Comparison of ENCODE assay signal across 8 mouse cellular contexts in the genomic region with DNA sequence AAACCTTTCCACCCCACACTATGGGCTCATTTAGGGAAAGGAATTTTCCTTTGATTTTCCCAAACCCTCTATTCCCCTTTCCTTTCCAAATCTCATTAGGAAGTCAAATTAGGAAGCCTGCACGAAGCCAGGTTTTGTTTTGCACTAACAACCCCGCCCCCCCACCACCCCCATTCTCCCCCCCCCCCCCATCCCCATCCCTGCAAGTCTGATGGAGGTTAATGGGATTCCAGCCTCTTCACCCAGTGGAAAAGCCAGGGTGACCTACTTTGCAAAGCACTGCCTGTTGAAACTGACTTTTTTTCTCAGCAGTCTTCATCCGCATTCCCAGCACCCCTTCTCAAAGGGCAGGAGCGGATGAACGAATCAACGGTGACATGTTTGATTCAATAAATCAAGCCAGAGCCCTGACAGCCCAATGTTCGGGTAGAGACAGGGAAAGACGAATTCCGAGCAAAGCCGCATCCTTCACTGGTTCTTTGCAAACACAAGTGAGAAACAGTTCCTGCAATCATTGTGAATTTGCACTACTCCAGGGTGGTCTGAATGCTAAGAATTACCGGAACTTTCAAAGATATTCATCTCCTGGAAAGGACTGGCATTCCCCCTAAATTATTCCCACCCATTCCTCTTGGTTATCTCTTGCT.
DNase-seq lines count a peak whose midpoint lies in the region; ATAC-seq lines count a peak whose summit lies in the region.

No protein-coding gene starts in this region.

- no peaks in the 10 kb centered on the region for H3K27me3 ChIP-seq in heart, embryonic 14.5 days (ENCODE audit: control insufficient read depth, insufficient read depth, low read length)
- no peaks in the 10 kb centered on the region for H3K27me3 ChIP-seq in midbrain, embryonic 15.5 days (replicated peaks)

- no peaks in the 10 kb centered on the region for H3K9me3 ChIP-seq in heart, embryonic 14.5 days (ENCODE audit: control insufficient read depth, low read length)
- H3K9me3 ChIP-seq in midbrain, embryonic 15.5 days: no peaks in the 10 kb centered on the region

- peak overlapping the region; percentile 45 to 70 for H3K4me3 ChIP-seq in heart, embryonic 14.5 days (ENCODE audit: control insufficient read depth in 1 of 2, insufficient read depth in 1 of 2, low read depth in 1 of 2, low read length in 2 of 2)
- peak overlapping the region; percentile 34 for H3K4me3 ChIP-seq in midbrain, embryonic 15.5 days

- peak overlapping the region; percentile 69 for H3K4me2 ChIP-seq in heart, embryonic 14.5 days (ENCODE audit: low read length)
- peak overlapping the region; percentile 69 for H3K4me2 ChIP-seq in midbrain, embryonic 15.5 days

- H3K9ac ChIP-seq in heart, embryonic 14.5 days (ENCODE audit: low read length): peak overlapping the region; percentile 63
- 0 out of 2 replicates have a peak overlapping the region, but pooled peaks have one; percentile 20 for H3K9ac ChIP-seq in midbrain, embryonic 15.5 days

- DNase-seq in cerebellum, adult 9-10 months: peak; percentile 50
- DNase-seq in cerebellum, postnatal 36 days: no peak
- peak; percentile 9 for DNase-seq in ES-CJ7 (ENCODE audit: low read depth, low spot score)
- peak; percentile 21 to 55 for DNase-seq in kidney, postnatal 4 days
- no peak for DNase-seq in testis, postnatal 14 days (ENCODE audit: low spot score)

- WGBS in heart, embryonic 14.5 days: 14% methylated on average over 11 of the region's 11 CpGs
- WGBS in midbrain, embryonic 15.5 days: 3% methylated on average over 11 of the region's 11 CpGs

- no peak for ATAC-seq in heart, embryonic 14.5 days (ENCODE audit: insufficient number of reproducible peaks, insufficient read depth, low FRiP score, low read depth)
- no peak; the same call in 1 of the 2 replicates for ATAC-seq in midbrain, embryonic 15.5 days (replicated peaks)
- no peak for ATAC-seq in erythroid progenitor cell, adult 5-6 weeks (replicated peaks; ENCODE audit: low FRiP score, poor library complexity, severe bottlenecking)

- H3K27ac ChIP-seq in heart, embryonic 14.5 days (replicated peaks in 1 of 2; ENCODE audit: control insufficient read depth in 1 of 2, insufficient read depth in 1 of 2, low read depth in 2 of 2, low read length in 2 of 2): no peak overlapping the region
- H3K27ac ChIP-seq in midbrain, embryonic 15.5 days: peak overlapping the region; percentile 36; the same call in 1 of the 2 replicates

- no peaks in the 10 kb centered on the region for H3K36me3 ChIP-seq in heart, embryonic 14.5 days (ENCODE audit: control insufficient read depth, insufficient read depth, low read length)
- no peaks in the 10 kb centered on the region for H3K36me3 ChIP-seq in midbrain, embryonic 15.5 days (replicated peaks)

- peaks cover 3 to 17% of the 10 kb centered on the region in 2 experiments; a peak in 3 of 4 replicates for H3K4me1 ChIP-seq in heart, embryonic 14.5 days (ENCODE audit: control insufficient read depth in 2 of 2, insufficient read depth in 2 of 2, low read length in 2 of 2)
- H3K4me1 ChIP-seq in midbrain, embryonic 15.5 days: peaks cover 6% of the 10 kb centered on the region

Comparison
In these comparisons a context has a peak if more than half of its experiments do, and no peak if none do; other contexts are left out.
1. DNase-seq: peak in cerebellum, adult 9-10 months (single experiment), ES-CJ7 (single experiment) and kidney, postnatal 4 days (2 of 2); none in cerebellum, postnatal 36 days (0 of 2) and testis, postnatal 14 days (single experiment).